Mouse (Mus musculus) T-helper 1 cell (primary cell): Measurements from ENCODE around the gene Ccr7.

Experiments used
- in situ Hi-C: fragments of 300-600 bp; cut with MboI, MseI; formaldehyde crosslinking; loops from one replicate; pipeline ENCODE4 v1.15.1; 2025; ENCODE audit warnings: high pct_unique_total_duplicates

Ccr7 gene

DNA sequence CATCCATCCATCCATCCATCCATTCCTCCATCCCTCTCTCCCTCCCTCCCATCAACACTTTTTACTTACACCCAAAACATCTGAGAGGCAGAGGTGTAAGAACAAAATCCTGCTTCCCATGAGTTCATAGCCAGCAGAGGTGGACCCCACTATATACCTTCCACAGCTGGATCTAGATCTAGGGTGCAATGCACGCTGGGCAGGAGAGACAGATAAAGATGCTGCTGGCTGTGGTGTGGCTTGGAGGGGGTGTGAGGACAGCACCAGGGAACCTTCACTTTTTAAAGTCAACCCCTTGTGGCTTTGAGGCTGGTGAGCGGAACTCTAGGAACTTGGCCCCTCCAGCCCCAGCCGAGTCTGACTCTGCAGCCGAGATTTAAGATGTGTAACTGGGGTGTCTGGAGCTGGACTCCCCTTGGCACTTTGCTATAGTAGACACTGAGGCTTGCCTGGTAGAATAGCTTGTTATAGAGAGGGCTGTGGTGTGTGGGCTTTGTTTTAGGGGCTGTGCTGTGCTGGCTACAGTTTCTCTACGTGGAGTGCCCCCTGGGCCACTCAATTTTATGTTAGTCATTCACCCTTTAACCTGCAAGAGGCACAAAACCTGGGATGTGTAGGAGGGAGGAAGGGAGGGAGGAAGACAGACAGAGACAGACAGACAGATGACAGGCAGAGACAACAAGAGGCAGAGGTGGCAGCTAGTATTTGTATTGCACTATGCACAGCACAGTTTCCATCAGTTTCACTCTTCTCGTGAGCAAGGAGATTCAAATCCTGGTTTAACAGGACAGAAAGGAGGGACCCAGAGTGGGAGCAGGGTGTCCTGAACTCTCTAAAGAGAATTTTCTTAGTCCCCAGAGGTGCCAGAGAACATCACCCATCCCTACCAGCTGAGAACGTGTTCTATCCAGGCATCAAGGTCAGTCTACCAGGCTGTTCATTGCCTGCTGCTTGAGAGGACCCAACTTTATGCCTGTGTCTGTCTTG, 817 bp downstream of the Ccr7 start:
- in situ Hi-C loops = loop anchor here (5.0 kb wide), 1 partner anchor 33 kb away; no protein-coding TSS in a partner anchor

DNA sequence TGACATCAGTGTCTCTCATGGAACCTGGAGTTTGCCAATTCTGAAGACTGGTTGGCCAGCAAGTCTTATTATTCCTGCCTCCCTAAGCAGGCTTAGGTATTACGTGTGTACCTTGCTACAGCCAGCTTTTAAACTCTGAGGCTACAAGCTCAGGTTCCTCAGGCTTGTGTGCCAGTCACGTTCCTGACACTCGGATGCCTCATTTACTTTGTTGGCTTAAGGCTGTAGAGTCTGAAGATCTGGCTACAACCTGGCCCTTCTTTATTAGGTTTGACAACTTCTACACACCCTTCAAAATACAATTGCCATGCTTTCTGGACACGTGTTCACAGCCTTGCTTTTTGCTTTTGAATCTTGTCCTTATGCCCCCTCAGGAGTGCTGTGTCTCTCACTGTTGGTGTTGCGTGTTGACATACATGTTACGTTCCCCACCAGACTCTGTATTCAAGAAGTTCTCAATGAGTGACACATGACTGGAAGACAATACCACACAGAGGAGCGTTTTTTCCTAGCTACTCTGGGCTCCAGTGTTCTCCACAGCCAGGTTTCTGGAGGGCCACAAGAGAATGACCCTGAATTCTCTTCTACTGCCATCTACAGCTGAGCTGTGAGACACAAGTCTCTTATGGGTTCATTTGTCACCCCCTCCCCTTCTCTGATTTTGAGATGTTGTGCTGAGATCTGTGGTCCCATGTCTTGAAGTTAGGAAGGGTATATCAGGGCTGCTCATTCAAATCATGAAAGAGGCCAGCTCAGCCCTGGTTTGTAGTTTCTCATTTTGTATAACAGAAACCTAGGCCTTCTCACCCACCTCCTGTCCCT, 2.3 kb downstream of the Ccr7 start:
- in situ Hi-C loops = loop anchor here (5.0 kb wide), 1 partner anchor 35 kb away; no protein-coding TSS in a partner anchor

DNA sequence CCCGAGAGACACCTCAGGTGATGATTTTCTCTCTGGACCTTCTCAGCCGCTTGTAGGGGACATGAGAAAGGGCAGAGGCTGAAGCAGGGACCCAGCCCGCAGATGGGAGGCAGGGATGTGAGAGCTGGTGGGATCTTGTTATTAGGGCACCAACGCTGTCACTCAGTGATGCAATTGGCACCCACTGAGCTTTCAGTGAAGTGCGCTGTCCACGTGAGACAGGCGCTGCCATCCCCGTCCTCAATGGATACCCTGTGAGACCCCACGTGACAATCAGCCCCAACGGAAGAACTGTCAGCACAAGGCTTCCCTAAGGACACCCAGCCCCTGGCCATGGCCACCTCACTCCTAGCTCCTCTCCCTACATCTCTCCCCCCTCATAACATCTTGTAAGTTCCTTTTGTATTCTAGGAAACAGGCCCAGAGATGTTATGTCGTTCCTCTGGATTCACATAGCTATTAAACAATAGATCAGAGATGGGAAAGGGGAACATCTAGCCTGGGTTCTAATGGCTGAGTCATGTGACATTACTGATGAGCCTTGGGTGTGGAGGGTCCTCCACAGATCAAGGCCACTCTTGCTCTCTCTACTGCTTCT, 3.4 kb downstream of the Ccr7 start:
- in situ Hi-C loops = loop anchor here (5.0 kb wide), 1 partner anchor 36 kb away; no protein-coding TSS in a partner anchor

DNA sequence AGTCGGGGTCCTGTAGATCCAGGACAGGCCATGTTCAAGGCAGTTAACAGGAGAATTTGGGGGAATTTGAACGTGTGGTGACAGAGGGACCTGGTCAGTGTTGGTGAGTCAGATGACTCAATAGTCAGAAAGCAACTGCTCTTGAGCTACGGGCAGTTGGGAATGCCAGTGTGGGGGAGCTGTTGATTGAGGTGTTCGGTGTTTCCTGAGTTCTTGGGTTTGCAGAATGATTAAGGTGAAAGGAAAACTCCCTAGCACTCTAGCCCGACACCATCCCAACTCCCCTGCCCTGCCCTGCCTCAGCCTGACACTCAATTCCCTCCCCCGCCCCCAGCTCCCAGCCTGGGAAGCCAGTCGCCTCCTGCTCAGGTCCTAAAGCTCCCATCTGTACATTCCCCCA, 4.0 kb downstream of the Ccr7 start:
- in situ Hi-C loops = loop anchor here (5.0 kb wide), 1 partner anchor 36 kb away; no protein-coding TSS in a partner anchor

DNA sequence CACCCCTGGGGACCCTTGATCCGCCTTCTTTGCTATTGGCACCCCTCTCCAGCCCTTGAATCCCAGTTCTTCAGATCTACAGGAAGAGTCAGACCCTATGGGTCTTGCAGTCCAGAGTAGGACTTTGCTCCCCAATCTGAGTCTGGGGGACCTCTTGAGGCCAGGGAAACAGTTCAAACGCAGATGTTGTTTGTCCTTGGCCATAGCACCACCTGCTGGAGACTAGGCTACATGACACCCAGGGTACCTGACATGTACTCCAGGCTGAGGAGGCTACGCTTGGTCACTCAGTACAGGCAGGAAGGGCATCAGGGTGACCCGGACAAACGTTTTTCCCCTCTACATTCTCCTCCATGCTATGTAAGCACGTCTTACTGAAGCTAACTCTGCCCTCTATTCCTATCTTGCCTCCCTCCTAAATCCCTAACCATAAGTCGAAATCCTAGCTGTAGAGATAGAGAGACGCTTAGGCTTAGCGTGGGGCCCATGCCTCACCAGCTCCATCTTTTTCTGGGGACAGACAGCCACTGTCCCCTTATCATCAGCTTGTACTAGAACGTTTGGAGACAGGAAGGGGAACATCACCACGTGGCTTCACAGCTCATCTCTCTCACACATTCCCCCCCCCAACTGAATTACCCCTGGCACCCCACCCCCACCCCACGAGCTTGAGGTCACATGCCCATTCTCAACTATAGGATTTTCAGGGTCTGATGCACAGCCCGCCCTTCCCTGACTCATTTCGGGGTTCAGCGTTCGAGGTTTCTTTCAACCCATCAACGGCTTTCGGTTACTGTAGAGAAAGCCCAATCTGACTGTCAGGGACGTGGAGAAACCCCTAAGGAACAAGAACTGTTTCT, 4.7 kb downstream of the Ccr7 start:
- in situ Hi-C loops = loop anchor here (5.0 kb wide), 1 partner anchor 37 kb away; no protein-coding TSS in a partner anchor

DNA sequence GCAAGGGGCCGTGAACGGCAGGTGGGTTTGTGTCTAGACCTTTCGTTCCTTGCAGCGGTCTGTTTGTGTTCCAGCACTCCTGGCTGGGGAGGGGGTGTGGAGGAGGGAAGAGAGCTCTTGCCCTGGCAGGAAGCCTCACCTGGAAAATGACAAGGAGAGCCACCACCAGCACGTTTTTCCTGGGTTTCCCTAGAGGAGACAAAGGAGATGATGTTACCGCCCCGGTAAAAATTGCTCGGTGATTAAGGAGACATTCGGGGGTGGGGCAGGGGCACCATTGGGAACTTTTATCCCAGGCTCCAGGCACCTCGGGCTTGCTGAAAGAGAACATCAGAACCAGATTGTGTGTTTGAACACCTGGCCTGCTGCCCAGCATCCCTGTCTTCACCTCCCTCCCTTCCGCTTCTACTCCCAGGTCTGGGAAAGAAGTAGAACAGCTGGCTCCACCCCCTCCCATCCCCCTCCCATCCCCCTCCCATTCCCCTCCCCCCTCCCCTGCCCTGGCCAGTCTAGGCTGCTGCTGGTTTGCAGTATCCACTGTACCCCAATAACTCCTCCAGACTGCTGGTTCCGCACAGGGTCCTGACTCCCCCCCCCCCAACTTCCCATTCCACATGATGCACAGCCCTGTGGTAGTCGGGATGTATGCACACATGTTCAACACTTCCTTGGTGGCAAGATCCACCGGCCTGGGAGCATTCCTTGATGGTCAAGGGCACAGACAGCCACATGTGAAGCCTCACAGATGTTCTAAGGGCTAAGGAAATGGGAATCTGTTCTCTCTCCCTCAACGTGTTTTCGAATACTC, 5.8 kb downstream of the Ccr7 start:
- in situ Hi-C loops = no loop called here

DNA sequence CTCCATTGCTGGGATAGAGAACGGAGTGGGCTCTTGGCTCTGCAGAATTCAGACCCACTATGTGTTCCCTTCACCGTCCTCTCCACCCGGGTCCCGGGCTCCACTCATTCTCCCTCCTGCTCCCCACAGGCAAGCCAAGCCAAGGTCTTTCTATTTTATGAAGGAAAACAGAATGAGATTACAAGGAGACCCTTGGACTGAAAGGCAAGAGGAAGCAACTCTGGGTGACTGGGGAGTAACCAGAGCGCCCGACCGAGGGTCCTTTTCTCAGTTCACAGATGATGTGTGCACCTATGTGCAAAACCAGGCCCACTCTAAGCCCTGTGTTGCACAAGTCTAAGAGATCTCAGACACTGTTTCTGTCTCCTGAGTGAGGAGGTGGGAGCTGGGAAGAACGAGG, 6.5 kb downstream of the Ccr7 start:
- in situ Hi-C loops = no loop called here

DNA sequence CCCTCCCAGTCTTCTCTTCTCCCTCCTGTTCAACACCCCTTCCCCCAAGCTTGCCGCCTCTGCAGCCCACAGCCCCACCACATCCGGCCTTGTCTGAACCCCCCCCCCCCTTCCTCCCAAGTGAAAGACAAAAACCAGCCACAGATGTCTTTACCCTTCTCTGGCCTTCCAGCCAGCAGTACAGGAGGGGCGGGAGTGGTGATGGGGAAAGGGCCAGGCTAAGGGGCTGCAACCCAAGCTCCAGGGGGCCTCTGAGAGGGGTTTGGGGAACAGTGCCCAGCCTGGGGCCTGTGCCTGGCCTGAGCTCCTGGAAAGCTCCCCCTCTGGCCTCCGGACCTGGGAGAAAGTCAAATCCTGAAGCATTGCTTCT, 7.0 kb downstream of the Ccr7 start:
- in situ Hi-C loops = no loop called here

DNA sequence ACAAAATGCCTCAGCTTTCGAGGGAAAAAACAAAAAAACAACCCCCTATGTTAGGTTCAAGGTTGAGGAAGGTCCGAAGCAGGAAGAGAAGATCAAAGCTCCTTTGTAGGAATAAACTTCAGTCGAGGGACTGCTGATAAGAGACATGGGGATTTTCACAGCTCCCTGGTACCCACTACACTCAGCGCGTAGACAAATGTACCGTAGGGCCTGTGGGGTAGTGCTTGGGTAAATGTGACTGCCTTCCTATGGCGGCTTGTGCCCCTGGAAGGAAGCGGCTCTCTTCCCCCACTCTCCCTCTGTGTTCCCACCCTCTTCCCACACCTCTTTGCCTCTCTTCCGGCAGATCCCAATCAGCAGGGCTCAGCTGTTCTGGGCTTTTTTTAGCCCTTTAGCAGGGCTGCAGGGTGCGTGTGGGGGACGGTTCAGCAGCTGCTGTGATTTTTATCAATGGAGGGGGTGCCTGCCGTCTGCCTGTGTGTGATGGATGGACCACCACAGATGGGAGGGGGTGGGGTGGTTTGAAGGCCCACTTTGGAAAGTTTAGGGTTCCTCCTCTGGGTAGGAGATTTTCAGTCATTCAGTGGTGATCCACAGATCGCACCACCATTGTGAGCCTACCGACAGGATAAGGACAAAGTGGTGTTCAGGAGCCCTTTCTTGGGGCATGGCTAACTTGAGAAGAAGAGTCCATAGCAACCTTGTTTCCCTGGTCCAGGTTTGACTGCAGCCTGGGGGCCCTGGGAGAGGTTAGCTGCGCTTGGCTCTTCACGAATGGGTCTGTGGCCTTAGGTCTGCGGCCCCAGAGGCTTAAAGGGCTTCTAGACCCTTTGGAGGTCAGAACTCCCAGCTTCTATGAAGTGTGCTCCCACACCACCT, 7.6 kb downstream of the Ccr7 start:
- in situ Hi-C loops = no loop called here

DNA sequence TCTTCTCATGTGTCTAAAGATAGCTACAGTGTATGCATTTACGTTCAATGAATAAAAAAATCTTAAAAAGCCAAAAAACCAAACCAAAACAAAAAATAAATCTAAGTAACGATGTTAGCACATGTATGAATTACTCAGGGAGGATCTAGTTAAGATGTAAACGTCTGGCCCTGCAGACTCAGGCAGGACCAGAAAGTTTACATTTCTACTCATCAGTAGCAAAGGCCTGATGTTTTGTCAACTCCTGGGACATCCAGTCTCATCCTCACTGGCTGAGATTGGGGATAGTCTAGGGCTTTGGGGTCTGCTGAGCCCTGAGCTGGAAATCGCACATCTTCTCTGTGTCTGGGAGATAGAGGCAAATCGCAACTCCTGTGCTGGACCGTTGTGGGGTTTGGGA, 8.3 kb downstream of the Ccr7 start:
- in situ Hi-C loops = no loop called here

DNA sequence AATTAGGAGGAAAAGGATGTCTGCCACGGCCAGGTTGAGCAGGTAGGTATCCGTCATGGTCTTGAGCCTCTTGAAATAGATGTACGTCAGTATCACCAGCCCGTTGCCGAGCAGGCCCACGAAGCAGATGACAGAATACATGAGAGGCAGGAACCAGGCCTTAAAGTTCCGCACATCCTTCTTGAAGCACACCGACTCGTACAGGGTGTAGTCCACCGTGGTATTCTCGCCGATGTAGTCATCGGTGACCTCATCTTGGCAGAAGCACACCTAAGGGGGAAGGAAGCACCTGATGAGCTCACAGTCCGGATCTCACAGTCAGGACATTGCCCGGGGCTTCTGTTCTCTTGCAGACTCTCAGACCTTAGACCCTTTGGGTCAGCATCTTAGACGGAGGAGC, 9.1 kb downstream of the Ccr7 start:
- in situ Hi-C loops = no loop called here

DNA sequence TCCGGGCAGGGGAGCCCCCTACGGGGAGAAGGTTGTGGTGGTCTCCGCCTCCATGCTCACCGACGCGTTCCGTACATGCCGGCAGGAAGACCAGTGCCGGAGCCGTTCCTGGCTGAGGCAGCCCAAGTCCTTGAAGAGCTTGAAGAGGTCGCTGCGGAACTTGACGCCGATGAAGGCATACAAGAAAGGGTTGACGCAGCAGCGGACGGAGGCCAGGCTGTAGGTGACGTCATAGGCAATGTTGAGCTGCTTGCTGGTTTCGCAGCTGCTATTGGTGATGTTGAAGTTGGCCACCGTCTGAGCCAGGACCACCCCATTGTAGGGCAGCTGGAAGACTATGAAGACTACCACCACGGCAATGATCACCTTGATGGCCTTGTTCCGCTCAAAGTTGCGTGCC, 9.9 kb downstream of the Ccr7 start:
- in situ Hi-C loops = no loop called here

DNA sequence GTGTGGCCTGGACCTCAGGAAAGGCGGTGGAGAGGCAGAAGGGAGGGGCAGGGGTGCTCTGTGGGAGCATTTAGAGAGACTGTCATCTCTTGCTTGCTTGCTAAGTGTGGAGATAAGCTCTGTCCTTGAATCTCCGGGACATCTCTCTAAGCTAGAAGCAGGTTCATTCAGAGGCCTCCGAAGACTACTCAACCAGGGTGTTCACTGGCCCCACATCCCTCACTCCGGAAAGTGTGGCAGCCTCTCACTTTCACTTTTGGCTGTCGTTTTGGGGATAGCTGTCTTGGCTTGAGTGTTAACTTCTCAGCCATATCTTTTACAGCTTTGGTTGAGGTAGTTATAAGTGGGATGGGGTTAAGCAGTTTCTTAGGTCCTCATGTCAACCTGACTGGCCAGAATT, 10.4 kb downstream of the Ccr7 start:
- in situ Hi-C loops = no loop called here

DNA sequence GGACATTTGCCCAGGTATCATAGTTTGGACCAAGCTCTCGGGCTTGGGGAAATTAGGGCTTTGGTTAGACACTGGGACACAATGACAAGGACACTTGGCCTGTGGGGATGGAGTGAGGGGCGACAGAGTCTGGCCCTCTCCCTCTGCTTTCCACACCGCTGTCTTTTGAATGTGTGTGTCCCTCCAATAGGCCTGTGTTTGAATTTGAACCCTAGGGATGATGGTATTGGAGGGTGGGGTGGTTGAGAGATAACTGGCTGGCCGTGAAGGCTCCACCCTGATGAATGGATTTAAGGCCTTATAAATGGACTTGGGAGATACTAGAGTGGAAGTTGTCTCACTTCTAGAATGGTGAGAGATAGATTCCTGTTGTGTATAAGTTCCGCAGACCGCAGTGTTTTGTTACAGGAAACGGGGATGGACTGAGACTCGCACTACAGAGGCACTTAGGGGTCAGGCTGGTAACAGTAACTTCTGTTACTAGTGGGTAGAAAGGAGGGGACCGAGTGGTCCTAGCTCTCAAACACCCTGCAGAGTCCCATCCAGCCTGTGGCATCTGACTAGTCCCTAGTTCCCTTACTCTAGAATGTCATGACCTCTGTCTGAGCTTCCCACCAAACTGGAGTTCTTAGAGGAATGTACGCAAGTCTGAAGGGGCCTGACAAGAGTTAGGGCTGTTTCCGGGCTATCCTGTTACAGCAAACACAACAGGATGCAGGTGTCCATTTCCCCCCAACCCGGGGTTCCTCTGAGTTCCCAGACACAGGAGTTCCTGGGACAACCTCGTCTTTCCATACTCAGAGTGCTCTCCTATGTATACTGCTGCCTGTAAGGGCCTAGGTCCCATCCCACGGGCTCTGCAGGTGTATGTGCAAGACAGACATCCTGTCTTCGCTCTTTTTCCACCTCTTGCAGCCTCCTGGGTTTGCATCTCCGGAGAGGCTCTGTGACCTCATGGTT, 11.5 kb downstream of the Ccr7 start:
- in situ Hi-C loops = no loop called here

DNA sequence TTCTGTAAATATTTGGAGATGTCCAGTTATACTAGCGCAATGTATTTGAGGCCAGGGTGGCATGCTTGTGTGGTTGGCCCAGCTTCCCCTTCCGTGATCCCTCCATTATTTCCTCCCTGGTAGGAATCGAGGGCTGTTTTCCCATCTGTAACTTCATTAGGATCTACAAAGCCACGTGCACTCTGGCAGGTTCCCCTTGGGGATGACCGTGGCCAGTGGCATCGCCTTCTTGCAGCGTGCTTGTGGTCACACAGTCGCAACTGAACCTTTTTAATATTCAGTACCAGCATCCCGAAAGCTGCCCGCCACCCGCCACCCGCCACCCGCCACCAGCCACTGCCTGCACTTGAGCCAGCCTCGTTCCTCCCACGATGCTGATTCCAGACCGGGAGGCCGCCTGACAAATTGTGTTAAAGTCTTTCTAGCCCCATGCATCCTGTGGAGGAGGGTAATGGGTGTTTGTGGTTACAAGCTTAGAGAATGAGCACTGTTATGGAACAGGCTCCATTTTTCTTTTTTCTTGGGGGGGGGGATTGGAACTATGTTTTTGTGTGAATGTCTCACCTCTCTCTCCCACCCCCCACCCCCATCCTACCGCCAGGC, 12.3 kb downstream of the Ccr7 start:
- in situ Hi-C loops = no loop called here

DNA sequence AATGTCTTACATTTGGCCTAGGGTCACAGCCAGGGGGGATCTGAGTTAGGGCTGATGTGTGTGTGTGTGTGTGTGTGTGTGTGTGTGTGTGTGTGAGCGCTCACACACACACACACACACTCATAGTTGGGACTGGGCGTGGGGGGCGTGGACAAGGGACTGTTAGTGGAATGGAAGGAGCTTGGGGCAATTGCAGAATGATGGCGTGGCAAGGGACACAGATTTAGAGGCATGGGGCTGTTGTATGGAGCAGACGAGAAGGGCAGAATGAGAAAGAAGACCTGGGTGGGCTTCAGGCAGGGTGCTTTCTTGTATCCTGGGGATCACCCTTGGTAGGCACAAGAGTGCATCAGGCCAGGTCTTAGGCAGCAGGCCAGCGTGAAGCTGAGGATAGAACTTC, 12.8 kb downstream of the Ccr7 start:
- in situ Hi-C loops = no loop called here

DNA sequence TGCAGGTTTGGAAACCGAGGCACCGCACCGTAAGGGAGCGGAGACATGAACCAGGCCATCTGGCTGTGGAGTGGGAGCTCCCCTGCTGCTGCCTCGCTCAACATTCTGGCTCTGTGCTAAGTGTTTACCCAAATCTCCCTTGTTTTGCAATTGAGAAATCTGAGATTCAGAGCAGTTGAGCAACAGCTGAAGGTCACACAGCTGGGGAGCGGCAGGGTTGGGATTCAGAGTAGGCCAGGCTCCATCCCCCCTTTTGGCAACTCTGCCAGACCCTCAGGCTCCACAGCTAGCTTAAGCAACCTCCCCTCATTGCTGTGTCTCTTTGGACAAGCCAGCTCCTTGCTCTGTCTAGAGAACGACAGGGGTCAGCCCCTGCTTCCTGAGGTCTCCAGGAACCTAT, 13.3 kb downstream of the Ccr7 start:
- in situ Hi-C loops = no loop called here

DNA sequence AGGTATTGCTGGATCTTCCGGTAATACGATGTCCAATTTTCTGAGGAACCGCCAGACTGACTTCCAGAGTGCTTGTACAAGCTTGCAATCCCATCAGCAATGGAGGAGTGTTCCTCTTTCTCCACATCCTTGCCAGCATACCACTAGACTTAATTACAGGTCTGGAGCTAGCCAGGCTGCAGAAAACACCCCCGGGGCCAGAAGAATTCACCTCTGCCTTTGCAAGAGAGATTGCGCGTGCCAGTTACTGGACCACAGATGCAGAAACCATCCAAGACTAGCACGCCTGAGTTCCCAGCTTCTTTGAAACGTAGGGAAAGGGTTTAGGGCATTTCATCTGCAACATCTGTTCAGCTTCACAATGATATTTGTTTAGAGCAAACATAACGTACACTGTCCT, 15.9 kb downstream of the Ccr7 start:
- in situ Hi-C loops = no loop called here
